Mouse (Mus musculus) liver, embryonic 16.5 days (tissue): ENCODE data around the gene Fam57b. TPM values are rescaled to one million over a fixed set of nuclear protein-coding genes. Genes with fewer than 3 reads are reported as not detected.

Experiments
- ATAC-seq: fragments of 200-750 bp; cut with Nextera tagmentation; 2 replicates; pipeline ENCODE4 v1.8.0; 2017; ENCODE audit warnings: low read depth, mild to moderate bottlenecking, moderate number of reproducible peaks, moderate library complexity
- H3K27ac ChIP-seq: fragments of 300-500 bp; sonication (generic); 2 replicates; pipeline ENCODE4 v1.5.1; 2014; ENCODE audit warnings: mild to moderate bottlenecking, low read length
- H3K27me3 ChIP-seq: fragments of 300-500 bp; sonication (generic); 2 replicates; pipeline ENCODE4 v1.6.1; 2014; ENCODE audit warnings: low read depth, low read length, mixed read lengths; ENCODE audit not compliant: control insufficient read depth, insufficient read depth
- H3K36me3 ChIP-seq: fragments of 300-500 bp; sonication (generic); 2 replicates; pipeline ENCODE4 v1.6.1; 2014; ENCODE audit warnings: mild to moderate bottlenecking; ENCODE audit not compliant: control insufficient read depth, insufficient read depth
- H3K4me1 ChIP-seq: fragments of 300-500 bp; sonication (generic); 2 replicates; pipeline ENCODE4 v1.6.1; 2014; ENCODE audit warnings: low read depth, low read length, mixed read lengths; ENCODE audit not compliant: control insufficient read depth
- H3K4me2 ChIP-seq: fragments of 300-500 bp; sonication (generic); 2 replicates; pipeline ENCODE4 v1.6.1; 2014; ENCODE audit warnings: low read depth, low read length, mixed read lengths
- H3K4me3 ChIP-seq: fragments of 300-500 bp; sonication (generic); 2 replicates; pipeline ENCODE4 v1.5.1; 2014; ENCODE audit warnings: low read depth, mild to moderate bottlenecking, low read length
- H3K9ac ChIP-seq: fragments of 300-500 bp; sonication (generic); 2 replicates; pipeline ENCODE4 v1.6.1; 2014; ENCODE audit warnings: low read depth, low read length
- H3K9me3 ChIP-seq: fragments of 300-500 bp; sonication (generic); replicated peaks from 2 replicates; pipeline ENCODE4 v1.6.1; 2016; ENCODE audit warnings: low read length; ENCODE audit not compliant: control insufficient read depth
- WGBS: fragments of 180-500 bp; shearing (Covaris S2); extraction: QIAGEN DNeasy Blood & Tissue Kit; methylation state at CpG from one replicate; pipeline ENCODE4 v1.1.7; 2014; ENCODE audit not compliant: insufficient replicate concordance; 5-methylcytosine and 5-hydroxymethylcytosine counted together
- polyA plus RNA-seq: library from polyadenylated mRNA; unstranded; fragments of >200 nt; fragmentation: Nextera tagmentation; extraction: Ambion mirVana; gene quantifications from 2 replicates; pipeline ENCODE4 v1.2.1, GENCODE M21; 2015

Gene Fam57b
- polyA plus RNA-seq, 1 experiment from 2014 or later: not detected

- Histone ChIP-seq H3K36me3 (no peaks in the 10 kb centered on the region), H3K27ac (no peak overlapping the region), H3K27me3 (peaks cover 21% of the 10 kb centered on the region), H3K4me3 (no peak overlapping the region), H3K4me2 (no peak overlapping the region), H3K9me3 (no peaks in the 10 kb centered on the region), H3K9ac (no peak overlapping the region), H3K4me1 (no peaks in the 10 kb centered on the region)
- ATAC-seq: no peak
- WGBS: 19% methylated on average over 8 of the region's 8 CpGs
Observed at GRCm38 (mm10) chr7:126825403-126825802, 27.9 kb downstream of the Fam57b start.

GRCm38 (mm10) chr7:126825952-126826351 lies 28.5 kb downstream of the Fam57b start:
- H3K4me3 ChIP-seq: no peak overlapping the region
- ATAC-seq: no peak
- H3K36me3 ChIP-seq: no peaks in the 10 kb centered on the region
- peaks cover 21% of the 10 kb centered on the region for H3K27me3 ChIP-seq
- no peaks in the 10 kb centered on the region for H3K4me1 ChIP-seq
- H3K9ac ChIP-seq: no peak overlapping the region
- no peak overlapping the region for H3K27ac ChIP-seq
- H3K9me3 ChIP-seq: no peaks in the 10 kb centered on the region
- 56% methylated on average over 5 of the region's 5 CpGs for WGBS
- H3K4me2 ChIP-seq: no peak overlapping the region

- WGBS: 50% methylated on average over 5 of the region's 5 CpGs
Observed at GRCm38 (mm10) chr7:126831539-126831938, 34.1 kb downstream of the Fam57b start, which contains the start of gene 4930451I11Rik. 4930451I11Rik (minus strand) TSS chr7:126831639.

GRCm38 (mm10) chr7:126832036-126832598 lies 34.6 kb downstream of the Fam57b start:
- Histone ChIP-seq H3K4me3 (peak overlapping the region; percentile 35), H3K9me3 (no peaks in the 10 kb centered on the region), H3K4me1 (no peaks in the 10 kb centered on the region), H3K4me2 (peak overlapping the region; percentile 54), H3K36me3 (no peaks in the 10 kb centered on the region), H3K9ac (no peak overlapping the region), H3K27me3 (peaks cover 3% of the 10 kb centered on the region; the same call in 1 of the 2 replicates), H3K27ac (no peak overlapping the region)
- WGBS: 1% methylated on average over 21 of the region's 21 CpGs
- peak; percentile 76 for ATAC-seq

More at GRCm38 (mm10) chr7:126831539-126831938, 34.1 kb downstream of the Fam57b start, which contains the start of gene 4930451I11Rik:
- no peak within 1 kb of the TSS for H3K27ac ChIP-seq
- peak within 1 kb of the TSS; percentile 35 for H3K4me3 ChIP-seq
- H3K9ac ChIP-seq: no peak within 1 kb of the TSS
- H3K4me1 ChIP-seq: no peaks in the 10 kb centered on the region
- H3K9me3 ChIP-seq: no peaks in the 10 kb centered on the region
- ATAC-seq: no peak
- peak within 1 kb of the TSS; percentile 54 for H3K4me2 ChIP-seq
- H3K27me3 ChIP-seq: peaks cover 3% of the 10 kb centered on the region; the same call in 1 of the 2 replicates
- H3K36me3 ChIP-seq: no peaks in the 10 kb centered on the region

GRCm38 (mm10) chr7:126833294-126833693 lies 35.8 kb downstream of the Fam57b start:
- WGBS: 61% methylated on average over 1 of the region's 1 CpGs
- H3K27ac ChIP-seq: no peak overlapping the region
- H3K36me3 ChIP-seq: no peaks in the 10 kb centered on the region
- no peak overlapping the region for H3K4me2 ChIP-seq
- H3K27me3 ChIP-seq: peaks cover 3% of the 10 kb centered on the region; the same call in 1 of the 2 replicates
- no peak overlapping the region for H3K4me3 ChIP-seq
- no peaks in the 10 kb centered on the region for H3K9me3 ChIP-seq
- H3K9ac ChIP-seq: no peak overlapping the region
- H3K4me1 ChIP-seq: no peaks in the 10 kb centered on the region
- ATAC-seq: no peak

GRCm38 (mm10) chr7:126843276-126843675 lies 45.8 kb downstream of the Fam57b start:
- H3K36me3 ChIP-seq: no peaks in the 10 kb centered on the region
- no peak overlapping the region for H3K27ac ChIP-seq
- no peaks in the 10 kb centered on the region for H3K9me3 ChIP-seq
- H3K27me3 ChIP-seq: peaks cover 21% of the 10 kb centered on the region
- H3K4me2 ChIP-seq: no peak overlapping the region
- 61% methylated on average over 9 of the region's 9 CpGs for WGBS
- H3K4me3 ChIP-seq: no peak overlapping the region
- H3K4me1 ChIP-seq: no peaks in the 10 kb centered on the region; the same call in 1 of the 2 replicates
- no peak for ATAC-seq
- no peak overlapping the region for H3K9ac ChIP-seq

- H3K4me2 ChIP-seq: no peak overlapping the region
- H3K4me3 ChIP-seq: no peak overlapping the region
- H3K27me3 ChIP-seq: peaks cover 43% of the 10 kb centered on the region
- no peaks in the 10 kb centered on the region for H3K36me3 ChIP-seq
- no peak overlapping the region for H3K27ac ChIP-seq
- H3K9ac ChIP-seq: no peak overlapping the region
- H3K4me1 ChIP-seq: no peaks in the 10 kb centered on the region; the same call in 1 of the 2 replicates
- no peaks in the 10 kb centered on the region for H3K9me3 ChIP-seq
- WGBS: 81% methylated on average over 2 of the region's 2 CpGs
- ATAC-seq: no peak
Observed at GRCm38 (mm10) chr7:126845516-126845915, 48.0 kb downstream of the Fam57b start.

GRCm38 (mm10) chr7:126847116-126847420 lies 49.6 kb downstream of the Fam57b start, which contains the start of gene Doc2a:
Doc2a (plus strand) TSS chr7:126847416.
- WGBS: 28% methylated on average over 4 of the region's 4 CpGs
- no peaks in the 10 kb centered on the region; the same call in 1 of the 2 replicates for H3K4me1 ChIP-seq
- H3K36me3 ChIP-seq: no peaks in the 10 kb centered on the region
- H3K9ac ChIP-seq: peak within 1 kb of the TSS; percentile 7; the same call in 1 of the 2 replicates
- H3K27ac ChIP-seq: no peak within 1 kb of the TSS
- peak within 1 kb of the TSS; percentile 52 for H3K4me3 ChIP-seq
- ATAC-seq: no peak
- H3K9me3 ChIP-seq: no peaks in the 10 kb centered on the region
- peak within 1 kb of the TSS; percentile 68 for H3K4me2 ChIP-seq
- H3K27me3 ChIP-seq: peaks cover 43% of the 10 kb centered on the region
